Mouse (Mus musculus) kidney, adult 2 months (tissue): ENCODE results near the gene Slco1a6.
"Not testable (repeated sequence)": the region's sequence is repeated elsewhere in the genome, so short reads cannot be mapped to it uniquely, and the experiment has no call there.

Source experiments
- CTCF ChIP-seq: fragments of 200-500 bp; conservative IDR thresholded peaks from 2 replicates; pipeline ENCODE4 v1.5.1; 2011; ENCODE audit warnings: low read depth, mild to moderate bottlenecking, control low read depth, low read length, moderate library complexity, mixed read lengths; ENCODE audit not compliant: insufficient read depth, insufficient read length
- POLR2A ChIP-seq: fragments of 200-500 bp; IDR thresholded peaks from one replicate; pipeline ENCODE4 v1.6.1; 2011; ENCODE audit warnings: low read depth, low read length, control low read depth

GRCm38 (mm10) chr6:142154081-142154480, 54.2 kb downstream of the Slco1a6 start:
- TF ChIP-seq CTCF, POLR2A: not testable (repeated sequence)
